Mouse (Mus musculus) layer of hippocampus, adult 18-20 months (tissue): ENCODE data around the gene Cog2. TPM values are rescaled to one million over a fixed set of nuclear protein-coding genes. Genes with fewer than 3 reads are reported as not detected.

Experiments used
- DNase-seq, 2 experiments: peaks; one replicate each; pipeline ENCODE4 v3.0.0; 2022; ENCODE audit warnings: low spot score in 2 of 2
- total RNA-seq, 2 experiments: library from RNA; stranded (reverse); gene quantifications; 2 replicates each; pipeline ENCODE4 v1.2.3; 2021

The Cog2 gene
- total RNA-seq, 2 experiments from 2014 or later, result 40.6 to 43.8 TPM

- DNase-seq, result no peak
Measured at GRCm38 (mm10) chr8:124567584-124567983, 47.0 kb downstream of the Cog2 start.

GRCm38 (mm10) chr8:124569100-124569499 lies 48.5 kb downstream of the Cog2 start:
- peak in 1 of 2 experiments; percentile 69 for DNase-seq

- DNase-seq, result peak in 1 of 2 experiments; percentile 48
Measured at GRCm38 (mm10) chr8:124569593-124569992, 49.0 kb downstream of the Cog2 start, which contains the start of gene Agt. TSS of gene Agt (minus strand) at chr8:124569706.

GRCm38 (mm10) chr8:124571732-124572429 lies 51.3 kb downstream of the Cog2 start:
- no peak for DNase-seq

- no peak for DNase-seq
Measured at GRCm38 (mm10) chr8:124572430-124572775, 51.8 kb downstream of the Cog2 start.

GRCm38 (mm10) chr8:124573552-124574340 lies 53.2 kb downstream of the Cog2 start:
- peak; percentile 84 to 97 for DNase-seq

- DNase-seq, result no peak
Measured at GRCm38 (mm10) chr8:124575811-124576210, 55.2 kb downstream of the Cog2 start, which contains the start of gene Capn9. TSS of gene Capn9 (plus strand) at chr8:124576111.

GRCm38 (mm10) chr8:124576751-124577150 lies 56.2 kb downstream of the Cog2 start:
- DNase-seq, result no peak

- DNase-seq, result peak in 1 of 2 experiments; percentile 34
Measured at GRCm38 (mm10) chr8:124585718-124586425, 65.3 kb downstream of the Cog2 start.

GRCm38 (mm10) chr8:124586556-124586955 lies 66.0 kb downstream of the Cog2 start:
- DNase-seq, result no peak

- no peak for DNase-seq
Measured at GRCm38 (mm10) chr8:124589393-124589792, 68.8 kb downstream of the Cog2 start.

Other genes starting within 250 kb of the Cog2 start
- gene Pgbd5, start 81.1 kb upstream of the Cog2 start, total RNA-seq, result 100 to 1,000 TPM; 272 to 273 TPM
- gene Agt, start 48.9 kb downstream of the Cog2 start, total RNA-seq, result 10 to 100 TPM; 26.0 to 31.4 TPM
- under 1 TPM; 0.18 to 0.27 TPM for gene Capn9, start 55.3 kb downstream of the Cog2 start, total RNA-seq
- 10 to 100 TPM; 72.1 to 76.9 TPM for gene 2310022B05Rik, start 142.6 kb downstream of the Cog2 start, total RNA-seq
- 10 to 100 TPM; 41.3 to 41.6 TPM for gene Ttc13, start 201.2 kb downstream of the Cog2 start, total RNA-seq
- gene Arv1, start 201.4 kb downstream of the Cog2 start, total RNA-seq, result 10 to 100 TPM; 12.0 to 12.8 TPM
- gene Fam89a, start 231.1 kb downstream of the Cog2 start, total RNA-seq, result 1 to 10 TPM; 1.0 to 1.1 TPM